Mouse (Mus musculus): ENCODE data around the gene Ccnb1ip1. TPM values are rescaled to one million over a fixed set of nuclear protein-coding genes. Genes with fewer than 3 reads are reported as not detected.

The Ccnb1ip1 gene
- total and polyA plus RNA-seq, 2 experiments = 0.92 TPM; not detected in 1

DNA sequence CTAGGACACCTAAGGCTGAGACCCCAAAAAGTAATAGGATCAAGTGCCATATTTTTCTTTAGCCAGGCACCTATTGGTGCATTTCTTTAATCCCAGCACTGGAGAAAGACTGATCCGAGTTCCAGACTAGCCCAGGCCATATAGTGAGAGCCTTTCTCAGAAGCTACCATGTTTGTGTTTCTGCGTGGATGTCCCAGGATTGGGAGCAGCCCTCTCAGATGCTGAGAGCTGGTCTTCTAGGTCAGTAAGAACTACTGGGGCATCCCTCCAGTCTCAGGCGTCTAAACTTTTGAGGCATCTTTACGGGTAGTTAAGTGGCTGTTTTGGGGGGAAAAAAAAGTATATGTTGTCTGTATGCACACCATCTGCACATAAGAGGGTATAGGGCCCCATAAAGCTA lies 11.6 kb downstream of the Ccnb1ip1 start:
- H3K27ac ChIP-seq (replicated peaks; ENCODE audit: insufficient read depth, low read depth, low read length) = no peak overlapping the region
- H3K79me2 ChIP-seq (ENCODE audit: control insufficient read depth, insufficient read depth, low read length) = no peaks in the 10 kb centered on the region
- no peaks in the 10 kb centered on the region for H3K27me3 ChIP-seq (ENCODE audit: control insufficient read depth, insufficient read depth, low read length)
- DNase-seq (ENCODE audit: extremely low read depth, low read depth, low spot score) = no peak
- 89% methylated on average over 4 of the region's 4 CpGs for WGBS
- no peak overlapping the region for H3K9ac ChIP-seq (ENCODE audit: low read depth, low read length)
- no peak for TF ChIP-seq CTCF (IDR thresholded peaks at IDR 0.05; ENCODE audit: low read depth, low read length)
- TF ChIP-seq POLR2A (IDR thresholded peaks at IDR 0.05; ENCODE audit: extremely low read depth, insufficient read depth, low read length) = no peak
- H3K4me3 ChIP-seq (ENCODE audit: insufficient read depth, low read depth, low read length) = no peak overlapping the region
- H3K36me3 ChIP-seq (ENCODE audit: control insufficient read depth, insufficient read depth, low read length) = no peaks in the 10 kb centered on the region
- H3K4me1 ChIP-seq (ENCODE audit: control insufficient read depth, insufficient read depth, low read length) = no peaks in the 10 kb centered on the region

DNA sequence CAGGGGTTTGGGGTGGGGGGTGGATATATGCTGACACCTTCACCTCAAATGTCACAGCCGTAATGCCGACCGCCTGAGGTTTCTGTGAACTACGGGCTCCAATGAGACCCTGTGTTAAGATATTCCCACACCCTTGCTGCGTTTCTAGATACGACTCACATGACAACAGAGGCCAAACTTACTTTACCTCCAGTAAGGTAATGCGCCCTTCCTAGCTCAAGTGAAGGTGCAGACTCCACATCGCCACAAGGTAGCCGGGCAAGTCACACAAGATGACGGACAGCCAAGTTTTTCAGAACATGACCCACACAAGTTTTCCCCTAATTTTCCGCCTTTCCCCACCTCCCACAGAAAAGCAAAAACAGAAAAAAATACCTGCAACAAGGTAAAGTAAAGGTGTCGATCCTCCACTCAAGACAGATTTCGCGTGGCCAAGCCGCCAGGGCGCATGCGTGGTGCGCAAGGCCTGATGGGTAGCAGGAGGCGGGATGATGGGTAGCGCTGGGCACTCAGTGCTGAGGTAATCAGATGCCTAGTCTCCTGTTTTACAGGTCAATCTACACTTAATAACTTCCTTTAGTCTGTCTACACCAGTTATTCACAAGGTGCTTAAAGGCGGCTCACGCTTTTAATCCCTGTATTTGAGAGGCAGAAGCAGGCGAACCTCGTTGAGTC lies 12.1 kb downstream of the Ccnb1ip1 start:
- no peak overlapping the region for H3K27ac ChIP-seq (replicated peaks; ENCODE audit: insufficient read depth, low read depth, low read length)

GRCm38 (mm10) chr14:50788157-50788556 lies 19.4 kb downstream of the Ccnb1ip1 start:
- Histone ChIP-seq H3K27ac (replicated peaks; ENCODE audit: insufficient read depth, low read depth, low read length) (no peak overlapping the region), H3K4me3 (ENCODE audit: insufficient read depth, low read depth, low read length) (no peak overlapping the region), H3K9ac (ENCODE audit: low read depth, low read length) (no peak overlapping the region), H3K36me3 (ENCODE audit: control insufficient read depth, insufficient read depth, low read length) (no peaks in the 10 kb centered on the region), H3K79me2 (ENCODE audit: control insufficient read depth, insufficient read depth, low read length) (no peaks in the 10 kb centered on the region), H3K27me3 (ENCODE audit: control insufficient read depth, insufficient read depth, low read length) (no peaks in the 10 kb centered on the region), H3K4me1 (ENCODE audit: control insufficient read depth, insufficient read depth, low read length) (no peaks in the 10 kb centered on the region)
- 12% methylated on average over 2 of the region's 2 CpGs for WGBS
- TF ChIP-seq CTCF (IDR thresholded peaks at IDR 0.05; ENCODE audit: low read depth, low read length) = no peak
- no peak for TF ChIP-seq POLR2A (IDR thresholded peaks at IDR 0.05; ENCODE audit: extremely low read depth, insufficient read depth, low read length)
- peak; percentile 28 for DNase-seq (ENCODE audit: extremely low read depth, low read depth, low spot score)

More for the DNA sequence above, 12.1 kb downstream of the Ccnb1ip1 start:
- no peak for DNase-seq (ENCODE audit: extremely low read depth, low read depth, low spot score)
- Histone ChIP-seq H3K4me1 (ENCODE audit: control insufficient read depth, insufficient read depth, low read length) (no peaks in the 10 kb centered on the region), H3K4me3 (ENCODE audit: insufficient read depth, low read depth, low read length) (no peak overlapping the region), H3K9ac (ENCODE audit: low read depth, low read length) (no peak overlapping the region), H3K27me3 (ENCODE audit: control insufficient read depth, insufficient read depth, low read length) (no peaks in the 10 kb centered on the region), H3K79me2 (ENCODE audit: control insufficient read depth, insufficient read depth, low read length) (no peaks in the 10 kb centered on the region), H3K36me3 (ENCODE audit: control insufficient read depth, insufficient read depth, low read length) (no peaks in the 10 kb centered on the region)
- TF ChIP-seq CTCF (IDR thresholded peaks at IDR 0.05; ENCODE audit: low read depth, low read length) (no peak), POLR2A (IDR thresholded peaks at IDR 0.05; ENCODE audit: extremely low read depth, insufficient read depth, low read length) (no peak)
- 93% methylated on average over 24 of the region's 24 CpGs for WGBS

DNA sequence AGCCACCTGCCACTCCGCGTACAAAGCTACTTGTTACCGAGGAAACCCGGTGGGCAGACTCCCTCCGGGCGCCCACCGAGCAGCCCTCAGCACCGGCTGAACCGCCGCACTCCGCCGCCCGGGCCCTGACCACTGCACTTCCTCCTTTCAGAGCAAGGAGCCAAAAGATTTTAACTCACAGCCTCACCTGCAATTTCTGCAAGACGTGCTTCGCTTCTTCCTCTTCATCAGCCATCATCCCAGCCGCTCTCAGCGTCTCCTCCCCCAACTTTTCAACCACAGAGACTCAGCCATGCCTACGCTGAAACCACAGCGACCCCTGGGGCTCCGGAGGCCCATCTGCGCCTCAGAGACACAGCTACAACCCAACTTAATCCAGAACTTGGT lies 22.3 kb downstream of the Ccnb1ip1 start, which contains the start of gene Ttc5:
TSS of gene Ttc5 (minus strand) at position 269 of the 387 bp plus-strand sequence.
- no peaks in the 10 kb centered on the region for H3K27me3 ChIP-seq (ENCODE audit: control insufficient read depth, insufficient read depth, low read length)
- WGBS = 1% methylated on average over 21 of the region's 21 CpGs
- no peaks in the 10 kb centered on the region for H3K4me1 ChIP-seq (ENCODE audit: control insufficient read depth, insufficient read depth, low read length)
- DNase-seq (ENCODE audit: extremely low read depth, low read depth, low spot score) = peak; percentile 75
- H3K4me3 ChIP-seq (ENCODE audit: insufficient read depth, low read depth, low read length) = peak within 1 kb of the TSS; percentile 92
- no peak within 1 kb of the TSS for H3K27ac ChIP-seq (replicated peaks; ENCODE audit: insufficient read depth, low read depth, low read length)
- TF ChIP-seq CTCF (IDR thresholded peaks at IDR 0.05; ENCODE audit: low read depth, low read length) = peak; percentile 94
- no peak for TF ChIP-seq POLR2A (IDR thresholded peaks at IDR 0.05; ENCODE audit: extremely low read depth, insufficient read depth, low read length)
- H3K79me2 ChIP-seq (ENCODE audit: control insufficient read depth, insufficient read depth, low read length) = no peaks in the 10 kb centered on the region
- H3K36me3 ChIP-seq (ENCODE audit: control insufficient read depth, insufficient read depth, low read length) = peaks cover 3% of the 10 kb centered on the region; the same call in 1 of the 2 replicates
- H3K9ac ChIP-seq (ENCODE audit: low read depth, low read length) = peak within 1 kb of the TSS; percentile 78

GRCm38 (mm10) chr14:50784391-50785250 lies 22.9 kb downstream of the Ccnb1ip1 start:
- TF ChIP-seq CTCF (IDR thresholded peaks at IDR 0.05; ENCODE audit: low read depth, low read length) (no peak), POLR2A (IDR thresholded peaks at IDR 0.05; ENCODE audit: extremely low read depth, insufficient read depth, low read length) (no peak)
- no peaks in the 10 kb centered on the region for H3K79me2 ChIP-seq (ENCODE audit: control insufficient read depth, insufficient read depth, low read length)
- 17% methylated on average over 16 of the region's 16 CpGs for WGBS
- H3K4me1 ChIP-seq (ENCODE audit: control insufficient read depth, insufficient read depth, low read length) = no peaks in the 10 kb centered on the region
- DNase-seq (ENCODE audit: extremely low read depth, low read depth, low spot score) = peak; percentile 46
- peak overlapping the region; percentile 92 for H3K4me3 ChIP-seq (ENCODE audit: insufficient read depth, low read depth, low read length)
- H3K27ac ChIP-seq (replicated peaks; ENCODE audit: insufficient read depth, low read depth, low read length) = no peak overlapping the region
- no peaks in the 10 kb centered on the region for H3K27me3 ChIP-seq (ENCODE audit: control insufficient read depth, insufficient read depth, low read length)
- H3K9ac ChIP-seq (ENCODE audit: low read depth, low read length) = peak overlapping the region; percentile 78
- peaks cover 3% of the 10 kb centered on the region; the same call in 1 of the 2 replicates for H3K36me3 ChIP-seq (ENCODE audit: control insufficient read depth, insufficient read depth, low read length)

All from liver, adult 2 months (tissue).